Mouse (Mus musculus) skeletal muscle tissue, adult 2 months (tissue): ENCODE results near the gene Fcrl5.
"Not testable (repeated sequence)": the region's sequence is repeated elsewhere in the genome, so short reads cannot be mapped to it uniquely, and the experiment has no call there.

Experiments used
- DNase-seq: peaks from one replicate; pipeline ENCODE4 v3.0.0-alpha.2; 2012; ENCODE audit warnings: low read depth, low spot score

The Fcrl5 gene

GRCm38 (mm10) chr3:87435479-87435878, at the start of gene Fcrl5:
Fcrl5 (plus strand) TSS chr3:87435773.
- no peak for DNase-seq

GRCm38 (mm10) chr3:87390935-87391334, 44.6 kb upstream of the Fcrl5 start:
- DNase-seq = no peak

- no peak for DNase-seq
These were observed 36.8 kb upstream of the Fcrl5 start for GRCm38 (mm10) chr3:87398809-87399208.

GRCm38 (mm10) chr3:87399906-87400305, 35.7 kb upstream of the Fcrl5 start:
- DNase-seq = no peak

GRCm38 (mm10) chr3:87401321-87401720, 34.3 kb upstream of the Fcrl5 start:
- DNase-seq = peak; percentile 14

- peak; percentile 4 for DNase-seq
These were observed 27.4 kb upstream of the Fcrl5 start for GRCm38 (mm10) chr3:87408171-87408570.

- no peak for DNase-seq
These were observed 26.2 kb upstream of the Fcrl5 start for GRCm38 (mm10) chr3:87409196-87409935.

- DNase-seq = no peak
These were observed 25.0 kb upstream of the Fcrl5 start for GRCm38 (mm10) chr3:87410605-87411004.

- peak; percentile 19 for DNase-seq
These were observed 24.4 kb upstream of the Fcrl5 start for GRCm38 (mm10) chr3:87411150-87411549.

GRCm38 (mm10) chr3:87420645-87421044, 14.9 kb upstream of the Fcrl5 start:
- DNase-seq = no peak

- no peak for DNase-seq
These were observed 13.1 kb upstream of the Fcrl5 start for GRCm38 (mm10) chr3:87422386-87422910.

- no peak for DNase-seq
These were observed 5.0 kb downstream of the Fcrl5 start for GRCm38 (mm10) chr3:87440586-87440985.

- no peak for DNase-seq
These were observed 8.4 kb downstream of the Fcrl5 start for GRCm38 (mm10) chr3:87443968-87444367.

- DNase-seq = no peak
These were observed 29.9 kb downstream of the Fcrl5 start for GRCm38 (mm10) chr3:87465454-87465853.

GRCm38 (mm10) chr3:87467011-87467410, 31.4 kb downstream of the Fcrl5 start:
- DNase-seq = no peak

GRCm38 (mm10) chr3:87467416-87467815, 31.8 kb downstream of the Fcrl5 start:
- no peak for DNase-seq

- DNase-seq = not testable (repeated sequence)
These were observed 42.4 kb downstream of the Fcrl5 start for GRCm38 (mm10) chr3:87477948-87478347.

- not testable (repeated sequence) for DNase-seq
These were observed 43.0 kb downstream of the Fcrl5 start for GRCm38 (mm10) chr3:87478596-87478995.

GRCm38 (mm10) chr3:87479230-87479629, 43.7 kb downstream of the Fcrl5 start:
- not testable (repeated sequence) for DNase-seq

- DNase-seq = no peak
These were observed 51.8 kb downstream of the Fcrl5 start for GRCm38 (mm10) chr3:87487392-87487791.

GRCm38 (mm10) chr3:87487911-87488310, 52.3 kb downstream of the Fcrl5 start:
- no peak for DNase-seq

GRCm38 (mm10) chr3:87498266-87498665, 62.7 kb downstream of the Fcrl5 start:
- DNase-seq = no peak

GRCm38 (mm10) chr3:87499072-87499471, 63.5 kb downstream of the Fcrl5 start:
- peak; percentile 34 for DNase-seq
